Mouse (Mus musculus): ENCODE measurements around the gene Pde3b.
"Not testable (repeated sequence)": the region's sequence is repeated elsewhere in the genome, so short reads cannot be mapped to it uniquely, and the experiment has no call there.

The Pde3b gene

GRCm38 (mm10) chr7:114478901-114479300 is 63.8 kb downstream of the Pde3b start:
- DNase-seq (ENCODE audit: low read depth, low spot score) = no peak

DNA sequence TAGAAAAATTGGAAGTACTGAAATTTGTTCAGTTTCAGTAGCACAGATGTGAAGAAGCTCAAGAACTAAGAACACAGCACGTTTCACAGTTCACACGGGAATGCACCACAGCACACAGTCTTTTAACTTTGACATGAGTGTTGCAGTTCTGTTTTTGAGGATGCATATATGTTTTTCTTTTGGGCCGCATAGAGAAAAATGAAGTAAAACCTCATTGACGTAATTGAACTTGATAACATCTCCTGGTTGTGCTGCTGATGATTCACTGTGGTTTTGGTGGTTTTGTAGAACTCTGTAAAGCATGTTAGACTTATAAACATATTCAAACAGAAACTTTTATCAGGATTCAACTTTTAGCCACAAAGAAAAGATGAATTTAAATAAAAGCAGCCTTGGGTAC is 64.7 kb downstream of the Pde3b start:
- no peak for DNase-seq (ENCODE audit: low read depth, low spot score)

DNA sequence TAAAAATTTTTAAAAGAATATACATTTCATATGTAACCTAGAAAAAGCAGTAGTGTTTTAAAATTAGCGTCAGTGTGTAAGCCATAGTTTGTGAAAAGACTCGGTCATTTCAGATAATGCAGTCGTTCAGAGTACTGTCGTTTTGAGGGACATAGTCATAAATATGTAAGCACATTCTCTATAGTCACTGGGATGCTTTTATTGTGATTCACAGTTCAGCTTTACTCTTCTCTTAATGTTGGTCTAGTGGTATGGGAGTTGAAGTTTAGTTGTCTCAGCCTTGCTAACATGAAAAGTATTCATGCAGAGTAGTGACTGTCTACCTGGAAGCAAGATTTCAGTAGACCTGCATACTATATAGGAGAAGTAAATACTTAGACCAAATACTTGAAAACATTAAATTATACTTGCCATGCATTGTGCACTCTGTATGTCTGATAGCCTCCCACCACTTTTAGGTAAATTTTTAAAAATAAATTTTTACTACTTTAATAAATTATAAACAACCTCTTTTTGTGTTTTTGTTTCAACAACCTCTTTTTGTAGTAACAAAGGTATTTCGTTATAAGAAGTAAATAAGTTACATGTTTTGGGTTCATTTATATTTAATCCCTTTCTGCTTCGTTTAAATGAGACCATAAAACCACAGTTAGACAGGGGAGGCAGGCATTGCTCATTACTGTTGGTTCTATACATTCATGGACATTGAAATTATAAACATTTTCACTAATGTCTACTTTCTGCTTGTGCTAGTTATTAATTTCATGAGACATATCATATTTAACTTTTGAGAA is 65.3 kb downstream of the Pde3b start:
- no peak for DNase-seq (ENCODE audit: low read depth, low spot score)

DNA sequence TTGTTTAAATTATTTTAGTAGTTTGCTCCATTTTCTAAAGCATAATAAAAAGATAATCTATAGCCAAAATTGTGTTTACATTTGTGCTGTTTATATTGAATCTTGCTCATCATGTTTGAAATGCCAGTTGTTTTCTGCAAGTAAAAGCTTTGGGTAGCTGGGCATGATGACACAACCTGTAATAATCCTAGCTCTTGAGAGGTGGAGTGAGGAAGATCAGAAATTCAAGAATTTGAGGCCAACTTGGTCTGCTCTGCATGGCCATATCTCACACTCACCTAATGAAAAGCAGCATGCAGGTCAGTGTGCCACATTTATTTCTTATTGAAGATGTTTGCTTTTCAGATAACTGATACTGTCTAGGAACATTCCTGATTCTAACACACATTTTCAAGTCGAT is 65.9 kb downstream of the Pde3b start:
- DNase-seq (ENCODE audit: low read depth, low spot score) = no peak

GRCm38 (mm10) chr7:114481429-114481931 is 66.4 kb downstream of the Pde3b start:
- no peak for DNase-seq (ENCODE audit: low read depth, low spot score)

- DNase-seq (ENCODE audit: low read depth, low spot score) = no peak
Observed at GRCm38 (mm10) chr7:114492540-114492939, 77.5 kb downstream of the Pde3b start.

DNA sequence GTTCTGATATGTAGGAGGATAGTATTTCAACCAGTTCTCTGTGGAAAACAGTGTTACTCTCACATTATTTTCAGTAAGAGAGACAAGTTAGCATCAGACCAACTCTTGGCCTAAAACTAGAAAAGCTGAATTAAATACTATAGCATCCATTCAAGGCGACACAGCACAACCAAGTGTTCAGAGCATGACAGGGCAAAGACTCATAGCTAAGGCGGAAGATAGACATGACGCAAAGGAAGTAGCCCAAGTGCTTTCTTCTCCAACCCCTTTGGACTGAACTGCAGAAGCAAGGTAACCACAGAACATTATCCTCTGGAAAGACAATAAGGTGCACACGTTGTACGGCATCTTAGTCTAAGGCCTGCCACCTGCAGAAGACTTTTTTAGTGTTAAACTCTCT is 79.0 kb downstream of the Pde3b start:
- no peak for DNase-seq (ENCODE audit: low read depth, low spot score)

DNA sequence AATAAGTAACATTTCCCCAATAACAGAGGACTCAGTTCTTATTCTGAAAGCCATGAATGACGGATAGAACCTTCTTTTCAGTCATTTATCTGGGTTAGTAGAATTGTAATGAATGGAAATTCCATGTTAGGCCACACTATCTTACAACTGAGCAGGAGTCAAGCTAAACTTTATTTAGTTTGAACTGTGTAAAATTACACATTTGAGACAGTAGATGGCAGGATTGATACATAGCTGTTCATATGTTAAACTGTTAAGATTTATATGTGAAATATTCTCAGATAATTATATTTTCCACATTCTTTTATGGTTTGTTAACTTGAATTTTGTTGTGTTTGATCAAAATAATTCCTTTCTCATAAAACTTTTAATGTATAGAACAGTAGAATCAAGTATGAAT is 84.2 kb downstream of the Pde3b start:
- no peak for DNase-seq (ENCODE audit: low read depth, low spot score)

DNA sequence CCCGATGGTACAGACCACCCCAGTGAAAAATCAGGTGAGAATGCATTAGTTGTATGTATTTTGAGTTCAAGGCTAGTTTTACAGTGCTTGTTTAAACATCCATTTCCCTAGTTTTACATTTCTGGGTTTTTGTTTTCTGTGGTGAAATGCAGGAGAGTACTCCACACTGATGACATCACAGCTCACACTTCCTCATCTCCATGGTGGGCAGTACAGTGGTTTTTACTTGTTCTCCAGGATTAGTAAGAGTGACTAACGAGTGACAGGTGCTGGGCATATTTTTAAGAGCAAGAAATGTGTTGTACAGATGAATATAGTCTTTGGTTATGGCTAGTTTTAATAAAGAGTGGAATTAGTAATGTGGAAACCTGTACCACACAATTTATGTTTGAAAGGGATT is 93.8 kb downstream of the Pde3b start:
- DNase-seq (ENCODE audit: low read depth, low spot score) = no peak

GRCm38 (mm10) chr7:114520122-114520521 is 105.0 kb downstream of the Pde3b start:
- DNase-seq (ENCODE audit: low read depth, low spot score) = no peak

GRCm38 (mm10) chr7:114526245-114526644 is 111.2 kb downstream of the Pde3b start:
- no peak for DNase-seq (ENCODE audit: low read depth, low spot score)

DNA sequence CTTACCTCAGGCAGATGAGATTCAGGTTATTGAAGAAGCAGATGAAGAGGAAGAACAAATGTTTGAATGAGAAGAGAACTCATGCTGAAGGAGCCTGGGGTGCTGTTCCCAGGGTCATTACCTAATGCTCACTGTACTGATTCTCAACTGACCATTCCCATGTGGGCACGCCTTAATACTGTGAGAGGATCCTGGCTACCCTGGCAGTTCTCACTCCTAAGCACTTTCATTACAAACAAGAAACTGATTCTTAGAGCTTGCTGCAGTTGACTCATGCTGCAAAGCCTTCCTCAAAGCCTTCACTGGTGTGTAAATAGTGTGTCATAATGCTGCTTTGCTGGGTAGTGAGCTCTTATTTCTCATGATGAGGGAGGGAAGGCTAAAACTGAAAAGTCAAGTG is 121.1 kb downstream of the Pde3b start:
- DNase-seq (ENCODE audit: low read depth, low spot score) = no peak

GRCm38 (mm10) chr7:114562531-114563241 is 147.6 kb downstream of the Pde3b start, which contains the start of gene Cyp2r1:
Gene Cyp2r1 (minus strand): TSS chr7:114562972.
- peak; percentile 77 for DNase-seq (ENCODE audit: low read depth, low spot score)

- DNase-seq (ENCODE audit: low read depth, low spot score) = not testable (repeated sequence)
Observed at GRCm38 (mm10) chr7:114573866-114574265, 158.8 kb downstream of the Pde3b start.

- no peak for DNase-seq (ENCODE audit: low read depth, low spot score)
Observed at GRCm38 (mm10) chr7:114576931-114577330, 161.8 kb downstream of the Pde3b start.

DNA sequence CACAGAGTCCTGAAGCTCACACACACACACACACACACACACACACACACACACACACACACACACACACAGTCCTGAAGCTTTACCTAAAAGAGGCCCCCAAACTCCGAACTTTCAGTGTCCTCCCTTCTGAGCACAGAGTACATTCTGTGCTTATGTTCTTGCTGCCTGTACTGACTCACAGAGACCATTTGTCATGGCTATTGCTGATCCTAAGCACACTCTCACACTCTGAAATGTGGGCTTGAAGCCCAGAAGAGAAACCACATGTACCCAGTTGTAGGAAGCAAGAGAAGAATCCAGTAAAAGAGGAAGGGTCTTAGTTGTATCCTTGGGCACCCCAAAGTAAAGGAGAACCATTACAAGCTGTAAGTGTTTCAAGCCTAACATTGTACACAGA is 162.6 kb downstream of the Pde3b start:
- no peak for DNase-seq (ENCODE audit: low read depth, low spot score)

- peak; percentile 38 for DNase-seq (ENCODE audit: low read depth, low spot score)
Observed at GRCm38 (mm10) chr7:114580426-114580825, 165.3 kb downstream of the Pde3b start.

DNA sequence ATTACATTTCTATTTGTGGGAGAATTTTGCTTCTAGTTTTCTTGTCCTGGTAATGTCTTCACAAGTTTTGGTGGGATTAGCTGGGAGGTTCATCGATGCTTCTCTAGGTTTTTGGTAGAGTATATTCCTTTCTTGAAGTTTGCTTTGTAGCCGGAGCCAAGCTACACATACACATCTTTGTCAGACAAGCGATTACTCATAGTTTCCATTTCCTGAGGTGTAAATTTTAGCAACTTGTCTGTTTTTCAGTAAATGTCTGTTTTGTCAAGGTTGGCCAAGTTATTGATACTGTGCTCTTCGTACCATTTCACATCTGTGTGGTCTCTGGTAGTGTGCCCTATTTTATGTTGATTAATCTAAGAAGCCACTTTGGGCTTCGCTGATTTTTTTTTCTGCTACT is 166.1 kb downstream of the Pde3b start:
- DNase-seq (ENCODE audit: low read depth, low spot score) = no peak

DNA sequence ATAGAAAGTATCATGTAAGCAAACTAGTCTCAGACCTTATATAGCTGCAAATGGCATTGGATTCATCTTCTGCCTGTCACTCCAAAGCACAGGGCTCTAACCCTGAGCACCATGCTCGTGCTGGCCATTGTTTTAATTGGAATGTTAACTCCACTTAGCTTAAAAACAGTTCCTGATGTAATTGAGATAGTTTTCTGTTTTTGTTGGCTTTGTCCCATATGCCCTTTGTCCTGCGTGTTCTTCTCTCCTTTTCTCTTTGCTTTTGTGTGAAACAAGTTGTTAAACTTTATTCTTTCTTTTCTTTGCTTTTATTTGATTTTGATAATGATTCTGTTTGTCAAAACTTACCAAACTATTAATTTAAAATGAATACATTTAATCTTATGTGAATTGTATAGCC is 167.4 kb downstream of the Pde3b start:
- no peak for DNase-seq (ENCODE audit: low read depth, low spot score)
